Mouse (Mus musculus): ENCODE data around the gene Olfr1047. TPM values are rescaled to one million over a fixed set of nuclear protein-coding genes. Genes with fewer than 3 reads are reported as not detected.
"Not testable (repeated sequence)": the region's sequence is repeated elsewhere in the genome, so short reads cannot be mapped to it uniquely, and the experiment has no call there.

Gene Olfr1047
- not detected in 2 replicates for total RNA-seq (2014; fragmentation: Nextera tagmentation)
- not detected in 2 replicates for total RNA-seq (2017)

- ATAC-seq (replicated peaks; ENCODE audit: poor library complexity, severe bottlenecking), result no peak
Measured at GRCm38 (mm10) chr2:86231301-86231700, at the start of gene Olfr1047. Gene Olfr1047, minus strand, starts transcription at chr2:86231401.

GRCm38 (mm10) chr2:86278988-86279387 lies 47.8 kb upstream of the Olfr1047 start, which contains the start of gene Olfr1051:
Gene Olfr1051, minus strand, starts transcription at chr2:86279088.
- ATAC-seq (replicated peaks; ENCODE audit: poor library complexity, severe bottlenecking), result not testable (repeated sequence)

GRCm38 (mm10) chr2:86258228-86258627 lies 27.0 kb upstream of the Olfr1047 start, which contains the start of gene Olfr1049:
Gene Olfr1049, minus strand, starts transcription at chr2:86258328.
- not testable (repeated sequence) for ATAC-seq (replicated peaks; ENCODE audit: poor library complexity, severe bottlenecking)

GRCm38 (mm10) chr2:86240189-86240588 lies 9.0 kb upstream of the Olfr1047 start, which contains the start of gene Olfr1048:
Gene Olfr1048, minus strand, starts transcription at chr2:86240289.
- ATAC-seq (replicated peaks; ENCODE audit: poor library complexity, severe bottlenecking), result no peak

- no peak for ATAC-seq (replicated peaks; ENCODE audit: poor library complexity, severe bottlenecking)
Measured at GRCm38 (mm10) chr2:86219214-86219613, 12.0 kb downstream of the Olfr1047 start, which contains the start of gene Olfr1046. Gene Olfr1046, minus strand, starts transcription at chr2:86219314.

GRCm38 (mm10) chr2:86202909-86203308 lies 28.3 kb downstream of the Olfr1047 start, which contains the start of gene Olfr1045:
Gene Olfr1045, minus strand, starts transcription at chr2:86203009.
- ATAC-seq (replicated peaks; ENCODE audit: poor library complexity, severe bottlenecking), result no peak

GRCm38 (mm10) chr2:86195863-86196262 lies 35.3 kb downstream of the Olfr1047 start:
- no peak for ATAC-seq (replicated peaks; ENCODE audit: poor library complexity, severe bottlenecking)

- ATAC-seq (replicated peaks; ENCODE audit: poor library complexity, severe bottlenecking), result no peak
Measured at GRCm38 (mm10) chr2:86185583-86185982, 45.6 kb downstream of the Olfr1047 start, which contains the start of gene Olfr52. Gene Olfr52, minus strand, starts transcription at chr2:86185683.

- ATAC-seq (replicated peaks; ENCODE audit: poor library complexity, severe bottlenecking), result no peak
Measured at GRCm38 (mm10) chr2:86179950-86180349, 51.3 kb downstream of the Olfr1047 start.

- ATAC-seq (replicated peaks; ENCODE audit: poor library complexity, severe bottlenecking), result no peak
Measured at GRCm38 (mm10) chr2:86177720-86178119, 53.5 kb downstream of the Olfr1047 start, which contains the start of gene Olfr1044. Gene Olfr1044, minus strand, starts transcription at chr2:86177820.

Other genes with a start within 250 kb of the Olfr1047 start
- not detected in 2 replicates for gene Olfr1031, start 241.1 kb downstream of the Olfr1047 start, total RNA-seq (2014; fragmentation: Nextera tagmentation)
- gene Olfr1031, start 241.1 kb downstream of the Olfr1047 start, total RNA-seq (2017), result not detected in 2 replicates
- not detected in 2 replicates for gene Olfr1032, start 225.9 kb downstream of the Olfr1047 start, total RNA-seq (2014; fragmentation: Nextera tagmentation)
- gene Olfr1032, start 225.9 kb downstream of the Olfr1047 start, total RNA-seq (2017), result not detected in 2 replicates
- gene Olfr1033, start 210.8 kb downstream of the Olfr1047 start, total RNA-seq (2014; fragmentation: Nextera tagmentation), result 0.71 TPM in 1 of 2 replicates, not detected in the other
- gene Olfr1033, start 210.8 kb downstream of the Olfr1047 start, total RNA-seq (2017), result not detected in 2 replicates
- gene Olfr1034, start 185.5 kb downstream of the Olfr1047 start, total RNA-seq (2014; fragmentation: Nextera tagmentation), result not detected in 2 replicates
- gene Olfr1034, start 185.5 kb downstream of the Olfr1047 start, total RNA-seq (2017), result not detected in 2 replicates
- not detected in 2 replicates for gene Olfr1036, start 157.4 kb downstream of the Olfr1047 start, total RNA-seq (2014; fragmentation: Nextera tagmentation)
- gene Olfr1036, start 157.4 kb downstream of the Olfr1047 start, total RNA-seq (2017), result not detected in 2 replicates
- gene Olfr1037, start 144.0 kb downstream of the Olfr1047 start, total RNA-seq (2014; fragmentation: Nextera tagmentation), result not detected in 2 replicates
- gene Olfr1037, start 144.0 kb downstream of the Olfr1047 start, total RNA-seq (2017), result not detected in 2 replicates
- not detected in 2 replicates for gene Olfr1039, start 95.5 kb downstream of the Olfr1047 start, total RNA-seq (2014; fragmentation: Nextera tagmentation)
- gene Olfr1039, start 95.5 kb downstream of the Olfr1047 start, total RNA-seq (2017), result not detected in 2 replicates
- gene Olfr1040, start 84.7 kb downstream of the Olfr1047 start, total RNA-seq (2014; fragmentation: Nextera tagmentation), result not detected in 2 replicates
- not detected in 2 replicates for gene Olfr1040, start 84.7 kb downstream of the Olfr1047 start, total RNA-seq (2017)
- gene Olfr1042, start 69.6 kb downstream of the Olfr1047 start, total RNA-seq (2014; fragmentation: Nextera tagmentation), result not detected in 2 replicates
- not detected in 2 replicates for gene Olfr1042, start 69.6 kb downstream of the Olfr1047 start, total RNA-seq (2017)
- gene Olfr1043, start 63.9 kb downstream of the Olfr1047 start, total RNA-seq (2014; fragmentation: Nextera tagmentation), result not detected in 2 replicates
- not detected in 2 replicates for gene Olfr1043, start 63.9 kb downstream of the Olfr1047 start, total RNA-seq (2017)
- not detected in 2 replicates for gene Olfr1044, start 53.6 kb downstream of the Olfr1047 start, total RNA-seq (2014; fragmentation: Nextera tagmentation)
- gene Olfr1044, start 53.6 kb downstream of the Olfr1047 start, total RNA-seq (2017), result not detected in 2 replicates
- not detected in 2 replicates for gene Olfr52, start 45.7 kb downstream of the Olfr1047 start, total RNA-seq (2014; fragmentation: Nextera tagmentation)
- not detected in 2 replicates for gene Olfr52, start 45.7 kb downstream of the Olfr1047 start, total RNA-seq (2017)
- gene Olfr1045, start 28.4 kb downstream of the Olfr1047 start, total RNA-seq (2014; fragmentation: Nextera tagmentation), result not detected in 2 replicates
- gene Olfr1045, start 28.4 kb downstream of the Olfr1047 start, total RNA-seq (2017), result not detected in 2 replicates
- gene Olfr1046, start 12.1 kb downstream of the Olfr1047 start, total RNA-seq (2014; fragmentation: Nextera tagmentation), result not detected in 2 replicates
- gene Olfr1046, start 12.1 kb downstream of the Olfr1047 start, total RNA-seq (2017), result not detected in 2 replicates
- gene Olfr1048, start 8.9 kb upstream of the Olfr1047 start, total RNA-seq (2014; fragmentation: Nextera tagmentation), result not detected in 2 replicates
- not detected in 2 replicates for gene Olfr1048, start 8.9 kb upstream of the Olfr1047 start, total RNA-seq (2017)
- not detected in 2 replicates for gene Olfr1049, start 26.9 kb upstream of the Olfr1047 start, total RNA-seq (2014; fragmentation: Nextera tagmentation)
- gene Olfr1049, start 26.9 kb upstream of the Olfr1047 start, total RNA-seq (2017), result not detected in 2 replicates
- not detected in 2 replicates for gene Olfr1051, start 47.7 kb upstream of the Olfr1047 start, total RNA-seq (2014; fragmentation: Nextera tagmentation)
- not detected in 2 replicates for gene Olfr1051, start 47.7 kb upstream of the Olfr1047 start, total RNA-seq (2017)
- not detected in 2 replicates for gene Olfr1052, start 61.1 kb upstream of the Olfr1047 start, total RNA-seq (2014; fragmentation: Nextera tagmentation)
- not detected in 2 replicates for gene Olfr1052, start 61.1 kb upstream of the Olfr1047 start, total RNA-seq (2017)
- not detected in 2 replicates for gene Olfr1053, start 83.9 kb upstream of the Olfr1047 start, total RNA-seq (2014; fragmentation: Nextera tagmentation)
- gene Olfr1053, start 83.9 kb upstream of the Olfr1047 start, total RNA-seq (2017), result not detected in 2 replicates
- not detected in 2 replicates for gene Olfr1054, start 104.0 kb upstream of the Olfr1047 start, total RNA-seq (2014; fragmentation: Nextera tagmentation)
- not detected in 2 replicates for gene Olfr1054, start 104.0 kb upstream of the Olfr1047 start, total RNA-seq (2017)
- gene Olfr1055, start 118.9 kb upstream of the Olfr1047 start, total RNA-seq (2014; fragmentation: Nextera tagmentation), result not detected in 2 replicates
- not detected in 2 replicates for gene Olfr1055, start 118.9 kb upstream of the Olfr1047 start, total RNA-seq (2017)
- gene Olfr1056, start 131.1 kb upstream of the Olfr1047 start, total RNA-seq (2014; fragmentation: Nextera tagmentation), result not detected in 2 replicates
- not detected in 2 replicates for gene Olfr1056, start 131.1 kb upstream of the Olfr1047 start, total RNA-seq (2017)
- not detected in 2 replicates for gene Olfr1057, start 147.0 kb upstream of the Olfr1047 start, total RNA-seq (2014; fragmentation: Nextera tagmentation)
- not detected in 2 replicates for gene Olfr1057, start 147.0 kb upstream of the Olfr1047 start, total RNA-seq (2017)
- not detected in 2 replicates for gene Olfr1058, start 157.2 kb upstream of the Olfr1047 start, total RNA-seq (2014; fragmentation: Nextera tagmentation)
- gene Olfr1058, start 157.2 kb upstream of the Olfr1047 start, total RNA-seq (2017), result not detected in 2 replicates
- not detected in 2 replicates for gene Olfr1061, start 182.6 kb upstream of the Olfr1047 start, total RNA-seq (2014; fragmentation: Nextera tagmentation)
- gene Olfr1061, start 182.6 kb upstream of the Olfr1047 start, total RNA-seq (2017), result not detected in 2 replicates
- not detected in 2 replicates for gene Olfr1062, start 195.3 kb upstream of the Olfr1047 start, total RNA-seq (2014; fragmentation: Nextera tagmentation)
- not detected in 2 replicates for gene Olfr1062, start 195.3 kb upstream of the Olfr1047 start, total RNA-seq (2017)
- not detected in 2 replicates for gene Olfr1065, start 219.2 kb upstream of the Olfr1047 start, total RNA-seq (2014; fragmentation: Nextera tagmentation)
- gene Olfr1065, start 219.2 kb upstream of the Olfr1047 start, total RNA-seq (2017), result not detected in 2 replicates
- gene Olfr1066, start 224.9 kb upstream of the Olfr1047 start, total RNA-seq (2014; fragmentation: Nextera tagmentation), result not detected in 2 replicates
- gene Olfr1066, start 224.9 kb upstream of the Olfr1047 start, total RNA-seq (2017), result not detected in 2 replicates